Mouse (Mus musculus): ENCODE results near the gene Trnau1ap. TPM values are rescaled to one million over a fixed set of nuclear protein-coding genes. Genes with fewer than 3 reads are reported as not detected.
A peak's percentile ranks its signal among the peaks of the same experiment; 100 is the strongest.

Trnau1ap gene
- polyA plus RNA-seq, 1 experiment from 2014 or later, result 79.5 TPM

DNA sequence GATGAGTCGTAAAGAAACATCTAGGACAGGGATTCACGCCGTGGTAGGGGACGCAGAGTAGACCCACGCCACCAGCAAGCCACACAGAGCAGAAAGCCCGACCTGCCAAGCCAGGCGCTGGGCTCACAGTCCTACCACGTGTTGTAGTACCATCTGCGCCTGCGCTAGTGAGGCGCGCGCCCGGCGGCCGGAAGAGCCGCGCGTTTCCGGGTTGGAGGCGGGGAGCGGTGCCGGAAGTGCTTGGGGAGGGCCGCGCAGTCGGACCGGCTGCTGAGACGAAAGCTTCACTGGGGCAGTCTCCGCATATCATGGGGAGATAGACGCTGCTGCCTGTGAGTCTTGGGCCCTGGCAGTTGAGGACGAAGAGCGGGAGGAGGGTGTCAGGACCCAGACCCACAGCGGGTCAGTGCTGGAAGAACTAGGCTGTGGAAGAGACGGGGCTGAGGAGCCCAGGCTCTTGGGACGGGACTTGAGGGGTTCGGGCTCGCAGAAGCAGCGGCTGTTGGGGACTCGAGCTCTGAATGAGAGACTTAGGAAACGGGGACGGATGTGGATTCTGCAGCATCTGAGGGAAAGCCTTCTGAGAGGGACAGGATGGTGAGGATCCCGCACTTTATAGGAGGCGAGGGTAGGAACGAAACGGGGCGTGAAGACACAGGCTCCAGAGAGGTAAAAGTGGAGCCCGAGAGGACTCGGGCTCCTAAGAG, 55.0 kb downstream of the Trnau1ap start, which contains the start of gene Taf12:
TSS of gene Taf12 (plus strand) at position 220 of the 707 bp plus-strand sequence.
- peaks cover 13% of the 10 kb centered on the region; the same call in 1 of the 2 replicates for H3K4me1 ChIP-seq (ENCODE audit: control insufficient read depth, insufficient read depth, low read length)
- peak within 1 kb of the TSS; percentile 69 for H3K4me3 ChIP-seq (ENCODE audit: low read length)
- peak within 1 kb of the TSS; percentile 73 for H3K4me2 ChIP-seq (replicated peaks; ENCODE audit: low read depth, low read length)
- H3K9ac ChIP-seq (ENCODE audit: low read depth, low read length), result peak within 1 kb of the TSS; percentile 80
- no peaks in the 10 kb centered on the region for H3K36me3 ChIP-seq (ENCODE audit: control insufficient read depth, insufficient read depth, low read length)
- no peaks in the 10 kb centered on the region for H3K27me3 ChIP-seq (ENCODE audit: control insufficient read depth, insufficient read depth, low read length)
- under 1% methylated on average over 48 of the region's 48 CpGs for WGBS
- no peaks in the 10 kb centered on the region for H3K9me3 ChIP-seq (ENCODE audit: control insufficient read depth, low read length)
- H3K27ac ChIP-seq (ENCODE audit: low read depth, low read length), result peak within 1 kb of the TSS; percentile 82
- ATAC-seq (ENCODE audit: low FRiP score, low TSS enrichment), result peak; percentile 83

DNA sequence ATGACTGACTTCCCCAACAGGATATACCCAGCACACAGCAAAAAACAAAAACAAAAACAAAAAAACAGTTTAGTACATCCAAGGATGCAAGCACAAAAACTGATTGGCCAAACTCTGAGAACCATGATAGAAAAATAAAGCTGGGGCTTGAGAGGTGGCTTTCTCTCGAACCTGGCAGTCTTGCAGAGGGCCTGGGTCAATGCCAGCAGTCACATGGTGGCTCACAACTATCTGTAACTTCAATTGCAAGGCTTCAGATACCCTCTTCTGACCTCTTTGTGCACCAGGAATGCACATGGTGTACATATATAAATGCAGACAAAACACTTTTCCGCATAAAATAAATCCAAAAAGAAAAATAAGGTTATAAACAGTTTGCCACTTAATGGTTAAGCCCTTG, 56.2 kb downstream of the Trnau1ap start:
- H3K27me3 ChIP-seq (ENCODE audit: control insufficient read depth, insufficient read depth, low read length), result no peaks in the 10 kb centered on the region
- WGBS, result 57% methylated on average over 2 of the region's 2 CpGs
- peak overlapping the region; percentile 69 for H3K4me3 ChIP-seq (ENCODE audit: low read length)
- peak overlapping the region; percentile 73 for H3K4me2 ChIP-seq (replicated peaks; ENCODE audit: low read depth, low read length)
- peaks cover 13% of the 10 kb centered on the region; the same call in 1 of the 2 replicates for H3K4me1 ChIP-seq (ENCODE audit: control insufficient read depth, insufficient read depth, low read length)
- no peak for ATAC-seq (ENCODE audit: low FRiP score, low TSS enrichment)
- H3K9me3 ChIP-seq (ENCODE audit: control insufficient read depth, low read length), result no peaks in the 10 kb centered on the region
- no peak overlapping the region for H3K27ac ChIP-seq (ENCODE audit: low read depth, low read length)
- no peaks in the 10 kb centered on the region for H3K36me3 ChIP-seq (ENCODE audit: control insufficient read depth, insufficient read depth, low read length)
- peak overlapping the region; percentile 80; the same call in 1 of the 2 replicates for H3K9ac ChIP-seq (ENCODE audit: low read depth, low read length)

DNA sequence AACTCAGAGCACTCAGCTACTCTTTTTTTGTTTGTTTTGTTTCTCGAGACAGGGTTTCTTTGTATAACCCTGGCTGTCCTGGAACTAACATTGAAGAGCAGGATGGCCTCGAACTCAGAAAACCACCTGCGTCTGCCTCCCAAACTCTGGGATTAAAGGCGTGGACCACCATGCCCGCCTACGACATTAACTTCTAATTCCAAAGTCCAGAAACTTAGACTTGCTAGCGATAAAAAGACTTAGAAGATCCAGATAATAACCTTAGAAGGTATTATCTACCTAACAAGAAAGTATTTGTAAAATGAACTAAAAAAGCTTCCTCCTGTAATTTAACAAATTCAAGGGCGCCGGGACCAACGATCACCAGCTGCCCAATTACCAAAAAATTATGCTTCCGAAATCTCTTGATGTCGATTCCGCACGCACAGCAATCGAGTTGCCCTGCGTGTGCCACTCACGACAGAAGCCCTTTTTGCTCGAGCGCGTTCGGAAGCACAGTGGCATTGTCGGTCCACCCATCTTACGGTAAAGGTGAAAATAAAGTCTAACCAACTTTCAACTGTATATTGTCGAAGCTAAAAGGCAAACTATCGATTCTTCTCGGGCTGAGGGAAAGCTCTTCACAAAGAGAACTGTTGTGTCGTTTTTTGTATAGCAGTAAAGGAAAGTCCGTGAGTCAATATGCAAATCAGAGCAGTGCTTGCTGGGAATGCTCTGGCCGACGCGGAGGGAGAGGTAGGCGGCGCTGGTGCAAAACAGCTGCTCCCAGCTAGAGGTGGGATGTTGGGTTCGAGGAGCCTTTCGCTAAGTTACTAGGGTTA, 59.4 kb downstream of the Trnau1ap start:
- no peaks in the 10 kb centered on the region for H3K27me3 ChIP-seq (ENCODE audit: control insufficient read depth, insufficient read depth, low read length)
- peak overlapping the region; percentile 23 for H3K4me3 ChIP-seq (ENCODE audit: low read length)
- H3K36me3 ChIP-seq (ENCODE audit: control insufficient read depth, insufficient read depth, low read length), result no peaks in the 10 kb centered on the region
- peak overlapping the region; percentile 97 for H3K27ac ChIP-seq (ENCODE audit: low read depth, low read length)
- H3K4me1 ChIP-seq (ENCODE audit: control insufficient read depth, insufficient read depth, low read length), result peaks cover 13% of the 10 kb centered on the region; the same call in 1 of the 2 replicates
- no peaks in the 10 kb centered on the region for H3K9me3 ChIP-seq (ENCODE audit: control insufficient read depth, low read length)
- H3K9ac ChIP-seq (ENCODE audit: low read depth, low read length), result peak overlapping the region; percentile 65
- H3K4me2 ChIP-seq (replicated peaks; ENCODE audit: low read depth, low read length), result peak overlapping the region; percentile 35
- peak; percentile 80 for ATAC-seq (ENCODE audit: low FRiP score, low TSS enrichment)
- WGBS, result under 1% methylated on average over 35 of the region's 35 CpGs

DNA sequence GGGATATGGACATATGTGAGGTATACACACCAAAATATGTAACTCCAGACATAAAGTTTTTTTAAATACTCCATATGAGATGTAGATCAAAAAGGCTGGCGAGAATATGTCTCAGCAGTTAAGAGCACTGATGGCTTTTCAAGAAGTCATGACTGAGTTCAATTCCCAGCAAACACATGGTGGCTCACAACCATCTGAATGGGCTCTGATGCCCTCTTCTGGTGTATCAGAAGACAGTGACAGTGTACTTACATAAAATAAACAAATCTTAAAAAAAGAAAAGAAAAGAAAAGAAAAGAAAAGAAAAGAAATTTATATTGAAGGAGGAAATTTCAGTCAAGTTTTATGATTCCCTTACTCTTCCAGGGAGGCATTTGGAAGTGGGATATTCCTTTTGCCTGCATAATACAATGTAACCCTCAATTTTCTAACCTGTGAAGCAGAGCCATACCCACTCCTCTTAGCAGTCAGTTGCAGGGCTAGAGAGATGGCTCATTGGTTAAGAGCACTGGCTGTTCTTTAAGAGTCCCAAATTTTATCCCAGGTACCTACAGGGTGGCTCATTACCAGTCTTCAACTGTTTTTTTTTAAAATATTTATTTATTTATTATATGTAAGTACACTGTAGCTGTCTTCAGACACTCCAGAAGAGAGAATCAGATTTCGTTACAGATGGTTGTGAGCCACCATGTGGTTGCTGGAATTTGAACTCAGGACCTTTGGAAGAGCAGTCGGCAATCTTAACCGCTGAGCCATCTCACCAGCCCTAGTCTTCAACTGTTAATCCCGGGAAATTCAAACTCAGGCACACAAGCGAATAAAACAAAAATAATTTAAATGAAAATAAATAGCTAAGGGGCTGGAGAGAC, 60.2 kb downstream of the Trnau1ap start:
- Histone ChIP-seq H3K4me3 (ENCODE audit: low read length) (no peak overlapping the region), H3K9me3 (ENCODE audit: control insufficient read depth, low read length) (no peaks in the 10 kb centered on the region), H3K27me3 (ENCODE audit: control insufficient read depth, insufficient read depth, low read length) (no peaks in the 10 kb centered on the region), H3K27ac (ENCODE audit: low read depth, low read length) (peak overlapping the region; percentile 37; the same call in 1 of the 2 replicates), H3K4me2 (replicated peaks; ENCODE audit: low read depth, low read length) (no peak overlapping the region), H3K4me1 (ENCODE audit: control insufficient read depth, insufficient read depth, low read length) (peaks cover 13% of the 10 kb centered on the region; the same call in 1 of the 2 replicates), H3K9ac (ENCODE audit: low read depth, low read length) (no peak overlapping the region), H3K36me3 (ENCODE audit: control insufficient read depth, insufficient read depth, low read length) (no peaks in the 10 kb centered on the region)
- no peak for ATAC-seq (ENCODE audit: low FRiP score, low TSS enrichment)
- 8% methylated on average over 6 of the region's 6 CpGs for WGBS

DNA sequence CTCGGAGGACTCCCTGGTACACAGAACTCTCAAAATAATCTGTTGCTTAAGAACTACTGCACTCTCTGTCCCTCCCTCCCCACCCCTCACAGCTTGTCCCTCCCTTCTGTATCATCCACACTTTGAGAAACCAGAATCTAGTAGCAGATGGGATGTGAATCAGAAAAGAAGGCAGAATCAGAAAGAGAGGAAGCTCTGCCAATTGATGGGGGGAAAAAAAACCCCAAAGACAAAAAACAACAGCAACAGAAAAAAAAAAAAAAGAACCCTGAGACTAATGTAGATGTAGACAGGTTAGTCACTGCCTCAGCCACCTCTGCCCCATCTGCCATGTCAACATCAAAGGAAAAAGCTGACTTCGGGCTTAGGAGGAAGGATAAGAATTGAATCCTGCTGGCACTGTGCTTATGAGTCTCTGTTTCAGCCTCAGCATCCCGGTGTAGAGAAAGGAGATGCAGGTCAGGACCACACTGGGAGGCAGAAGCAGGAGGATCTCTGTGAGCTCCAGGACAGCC, 62.4 kb downstream of the Trnau1ap start:
- H3K4me1 ChIP-seq (ENCODE audit: control insufficient read depth, insufficient read depth, low read length), result peaks cover 8% of the 10 kb centered on the region; the same call in 1 of the 2 replicates
- no peak overlapping the region for H3K4me2 ChIP-seq (replicated peaks; ENCODE audit: low read depth, low read length)
- no peaks in the 10 kb centered on the region for H3K27me3 ChIP-seq (ENCODE audit: control insufficient read depth, insufficient read depth, low read length)
- no peak overlapping the region for H3K27ac ChIP-seq (ENCODE audit: low read depth, low read length)
- no peak overlapping the region for H3K9ac ChIP-seq (ENCODE audit: low read depth, low read length)
- 84% methylated on average over 3 of the region's 3 CpGs for WGBS
- no peak overlapping the region for H3K4me3 ChIP-seq (ENCODE audit: low read length)
- H3K36me3 ChIP-seq (ENCODE audit: control insufficient read depth, insufficient read depth, low read length), result no peaks in the 10 kb centered on the region
- no peak for ATAC-seq (ENCODE audit: low FRiP score, low TSS enrichment)
- H3K9me3 ChIP-seq (ENCODE audit: control insufficient read depth, low read length), result no peaks in the 10 kb centered on the region

DNA sequence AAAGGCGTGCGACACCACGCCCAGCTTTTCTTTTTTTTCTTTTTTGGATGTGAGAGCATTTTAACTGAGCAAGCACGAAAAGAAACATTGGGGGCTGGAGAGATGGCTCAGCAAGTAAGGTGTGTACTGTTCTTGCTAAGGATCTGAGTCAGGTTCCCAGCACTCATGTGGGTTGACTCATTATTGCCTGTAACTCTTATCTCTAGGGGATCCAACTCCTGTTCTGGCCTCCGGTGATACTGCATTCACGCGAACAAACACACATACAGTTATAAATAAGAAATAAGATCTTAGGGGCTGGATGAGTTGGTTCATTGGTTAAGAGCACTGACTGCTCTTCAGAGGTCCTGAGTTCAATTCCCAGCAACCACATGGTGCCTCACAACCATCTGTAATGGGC, 66.0 kb downstream of the Trnau1ap start:
- Histone ChIP-seq H3K36me3 (ENCODE audit: control insufficient read depth, insufficient read depth, low read length) (no peaks in the 10 kb centered on the region), H3K27me3 (ENCODE audit: control insufficient read depth, insufficient read depth, low read length) (no peaks in the 10 kb centered on the region), H3K9me3 (ENCODE audit: control insufficient read depth, low read length) (no peaks in the 10 kb centered on the region), H3K4me3 (ENCODE audit: low read length) (no peak overlapping the region), H3K4me2 (replicated peaks; ENCODE audit: low read depth, low read length) (no peak overlapping the region), H3K9ac (ENCODE audit: low read depth, low read length) (no peak overlapping the region), H3K27ac (ENCODE audit: low read depth, low read length) (no peak overlapping the region), H3K4me1 (ENCODE audit: control insufficient read depth, insufficient read depth, low read length) (peaks cover 10% of the 10 kb centered on the region)
- WGBS, result 90% methylated on average over 7 of the region's 7 CpGs
- no peak for ATAC-seq (ENCODE audit: low FRiP score, low TSS enrichment)

DNA sequence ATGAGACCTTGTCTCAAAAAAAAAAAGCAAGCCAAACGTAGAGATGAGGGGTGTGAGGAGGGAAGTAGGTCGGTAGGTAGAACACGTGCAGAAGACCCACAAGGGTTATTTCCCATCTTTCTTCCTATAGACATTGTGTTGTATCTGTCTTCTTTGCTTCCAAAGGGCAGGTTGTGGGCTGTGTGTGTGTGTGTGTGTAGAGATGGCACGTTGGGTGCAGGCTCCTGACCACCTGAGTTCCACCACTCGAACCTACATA, 67.1 kb downstream of the Trnau1ap start:
- ATAC-seq (ENCODE audit: low FRiP score, low TSS enrichment), result no peak
- H3K27ac ChIP-seq (ENCODE audit: low read depth, low read length), result peak overlapping the region; percentile 77; the same call in 1 of the 2 replicates
- no peak overlapping the region for H3K4me2 ChIP-seq (replicated peaks; ENCODE audit: low read depth, low read length)
- H3K9me3 ChIP-seq (ENCODE audit: control insufficient read depth, low read length), result no peaks in the 10 kb centered on the region
- peaks cover 10% of the 10 kb centered on the region for H3K4me1 ChIP-seq (ENCODE audit: control insufficient read depth, insufficient read depth, low read length)
- H3K27me3 ChIP-seq (ENCODE audit: control insufficient read depth, insufficient read depth, low read length), result no peaks in the 10 kb centered on the region
- 84% methylated on average over 5 of the region's 5 CpGs for WGBS
- peak overlapping the region; percentile 83; the same call in 1 of the 2 replicates for H3K4me3 ChIP-seq (ENCODE audit: low read length)
- H3K9ac ChIP-seq (ENCODE audit: low read depth, low read length), result no peak overlapping the region
- H3K36me3 ChIP-seq (ENCODE audit: control insufficient read depth, insufficient read depth, low read length), result peaks cover 2% of the 10 kb centered on the region; the same call in 1 of the 2 replicates

All from kidney, embryonic 14.5 days (tissue).